Mouse (Mus musculus) monocyte, adult 5-6 weeks (primary cell): ENCODE measurements around the gene Pgap3. TPM values are rescaled to one million over a fixed set of nuclear protein-coding genes. Genes with fewer than 3 reads are reported as not detected.

Experiments
- ATAC-seq: fragments of 153-309, 156-312 bp; replicated peaks from 2 replicates; pipeline ENCODE4 v1.8.0; 2017; ENCODE audit warnings: mild to moderate bottlenecking; ENCODE audit not compliant: low TSS enrichment, insufficient number of reproducible peaks, severe bottlenecking, poor library complexity, low FRiP score
- total RNA-seq: library from RNA; stranded (forward); fragments of 200-1000, 200-491, 200-594 nt; gene quantifications from 3 replicates; pipeline ENCODE4 v1.2.3, GENCODE M21; 2017

Gene Pgap3
- total RNA-seq, 1 experiment from 2014 or later, result 2.3 TPM

DNA sequence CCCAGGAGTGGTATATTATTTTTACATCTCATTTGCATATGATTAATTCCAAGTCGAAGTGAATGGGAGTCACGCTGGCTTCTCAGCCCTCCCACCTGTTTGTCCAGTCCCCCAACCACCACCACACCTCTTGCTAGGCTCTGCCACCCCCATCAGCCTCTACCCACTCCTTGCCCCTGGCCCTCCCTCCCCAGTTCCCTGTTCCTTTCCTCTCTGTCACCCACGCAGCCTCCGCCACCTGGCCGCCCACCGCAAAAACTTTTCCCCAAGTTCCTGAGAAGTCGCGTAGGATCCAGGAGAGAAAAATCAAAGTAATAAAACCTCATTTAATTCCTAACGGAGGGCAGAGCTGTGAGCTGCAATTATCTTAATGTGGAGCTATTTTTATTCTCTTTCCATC lies 54.1 kb downstream of the Pgap3 start:
- ATAC-seq, result no peak

DNA sequence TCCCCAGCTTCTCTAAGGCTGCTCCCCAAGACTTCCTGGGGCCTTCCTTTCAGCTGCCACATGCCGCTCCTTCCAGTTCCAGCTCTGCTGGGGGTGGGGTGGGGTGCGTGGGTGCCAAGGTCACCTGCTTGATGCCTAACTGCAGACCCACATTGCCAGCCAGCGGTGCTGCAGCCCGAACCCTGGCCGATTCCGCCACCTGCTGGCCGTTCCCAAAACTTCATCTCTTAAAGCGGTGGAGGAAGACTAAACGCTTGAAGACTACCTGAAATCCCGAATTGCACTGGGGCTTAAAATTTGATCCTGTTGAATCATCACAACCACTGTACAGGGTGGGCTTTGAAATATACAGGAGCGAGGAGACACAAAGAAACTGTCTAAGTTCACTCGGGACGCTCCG lies 55.0 kb downstream of the Pgap3 start:
- ATAC-seq, result no peak

DNA sequence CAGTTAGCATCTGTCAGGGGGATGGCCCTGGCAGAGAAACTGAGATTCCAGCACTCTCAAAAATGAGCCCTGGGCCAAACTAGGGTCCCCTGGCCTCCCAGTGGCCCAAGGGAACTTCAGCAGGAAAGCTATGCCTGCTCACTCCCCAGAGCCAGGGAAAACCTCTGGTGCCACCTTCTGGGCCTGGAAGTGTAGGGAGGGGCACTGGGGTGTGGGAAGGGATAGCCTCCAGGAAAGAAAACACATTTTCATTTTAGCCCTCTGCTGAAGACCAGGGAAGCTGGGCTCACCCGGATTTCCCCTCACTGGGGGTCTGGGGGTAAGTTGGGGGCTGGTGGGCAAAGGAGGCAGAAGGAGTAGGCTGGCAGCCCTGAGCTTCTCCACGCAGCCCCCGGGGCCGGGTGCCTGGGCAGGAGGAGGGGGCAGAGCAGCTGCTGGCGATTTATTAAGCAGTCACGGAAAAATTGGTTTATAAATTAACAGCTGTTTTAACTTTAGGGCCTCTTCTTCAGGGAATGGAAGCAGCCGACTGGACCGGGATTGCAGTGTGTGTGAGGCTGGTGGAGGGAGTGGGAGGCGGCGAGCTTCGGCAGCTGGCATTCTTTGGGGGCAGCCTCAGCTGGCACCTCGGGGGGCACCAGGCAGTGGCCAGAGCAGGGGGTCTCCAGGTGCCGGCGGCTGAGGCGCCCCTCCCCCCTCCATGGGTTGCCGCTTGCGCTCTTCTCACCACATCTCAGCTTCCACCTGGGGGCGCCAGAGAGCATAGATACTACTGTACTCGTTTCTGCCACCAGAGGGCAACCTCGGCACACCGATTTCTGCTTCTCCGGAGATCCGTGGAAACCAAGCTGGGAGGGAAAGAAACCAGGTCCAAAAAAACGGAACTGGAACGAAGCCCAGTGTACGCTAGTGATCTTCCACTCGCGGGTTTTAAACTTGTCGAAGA lies 58.0 kb downstream of the Pgap3 start:
- ATAC-seq, result peak; percentile 94

DNA sequence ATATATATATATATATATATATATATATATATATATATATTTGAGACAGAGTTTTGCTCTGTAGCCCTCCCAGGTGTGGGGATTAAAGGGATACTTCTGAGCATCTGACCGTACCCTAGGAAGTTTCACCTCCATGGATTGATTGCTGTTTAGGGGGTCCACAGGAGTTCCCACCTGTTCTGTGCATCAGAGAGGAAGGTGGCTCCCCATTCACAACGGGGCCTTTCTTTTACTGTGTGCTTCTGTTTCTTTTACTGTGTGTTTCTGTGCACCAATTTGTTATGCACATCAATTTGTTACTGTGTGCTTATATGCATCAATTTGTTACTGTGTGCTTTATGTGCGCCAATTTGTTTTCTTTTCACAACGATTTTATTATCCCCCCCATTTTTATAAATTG lies 59.1 kb downstream of the Pgap3 start:
- no peak for ATAC-seq

DNA sequence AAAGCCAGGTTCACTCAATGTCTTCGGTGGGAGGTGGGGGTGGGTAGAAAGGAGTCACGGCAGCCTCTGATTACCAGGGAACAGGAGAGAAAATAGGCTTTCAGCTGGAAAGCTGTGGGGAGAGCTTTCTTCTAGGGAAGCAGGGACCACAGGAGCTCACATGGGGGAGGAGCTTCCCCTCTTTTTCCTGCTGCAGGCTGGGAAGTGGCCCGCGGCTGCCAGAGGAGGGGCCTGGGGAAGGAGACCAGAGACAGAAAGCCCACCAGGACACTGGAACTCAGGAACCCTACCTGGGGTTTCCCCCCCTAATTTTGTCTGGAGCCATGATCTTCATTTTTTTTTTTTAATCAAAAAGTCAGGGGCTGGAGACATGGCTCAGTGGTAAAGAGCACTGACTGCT lies 59.7 kb downstream of the Pgap3 start:
- no peak for ATAC-seq

DNA sequence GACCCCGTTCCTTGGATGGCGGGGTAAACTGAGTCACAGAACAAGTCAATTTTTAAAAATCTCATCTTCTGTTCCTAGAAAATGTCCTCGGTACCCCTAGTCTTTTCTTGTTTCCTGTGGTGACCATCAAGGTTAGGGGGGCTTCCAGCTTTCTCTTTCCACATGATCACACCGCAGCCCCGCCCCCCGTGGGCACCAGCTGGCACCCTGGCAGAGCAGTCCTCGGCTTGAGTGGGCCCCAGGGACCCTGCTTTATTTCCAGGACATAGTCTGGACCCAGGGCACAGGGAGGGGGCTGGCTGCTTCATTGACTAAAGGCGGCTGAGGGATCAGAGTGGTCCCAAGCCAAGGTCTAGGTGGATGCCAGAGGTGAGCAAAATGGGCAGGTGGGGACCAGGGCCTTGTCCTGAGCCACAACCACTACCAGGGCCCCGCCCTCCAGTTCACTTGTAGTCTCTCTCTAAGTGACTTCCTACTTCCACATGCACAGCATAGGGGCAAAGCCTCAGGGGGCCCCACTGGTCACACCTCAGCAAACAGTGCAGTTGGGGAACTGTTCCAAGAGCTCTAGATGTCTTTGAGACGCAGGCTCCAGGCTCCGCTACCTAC lies 60.5 kb downstream of the Pgap3 start:
- ATAC-seq, result no peak

DNA sequence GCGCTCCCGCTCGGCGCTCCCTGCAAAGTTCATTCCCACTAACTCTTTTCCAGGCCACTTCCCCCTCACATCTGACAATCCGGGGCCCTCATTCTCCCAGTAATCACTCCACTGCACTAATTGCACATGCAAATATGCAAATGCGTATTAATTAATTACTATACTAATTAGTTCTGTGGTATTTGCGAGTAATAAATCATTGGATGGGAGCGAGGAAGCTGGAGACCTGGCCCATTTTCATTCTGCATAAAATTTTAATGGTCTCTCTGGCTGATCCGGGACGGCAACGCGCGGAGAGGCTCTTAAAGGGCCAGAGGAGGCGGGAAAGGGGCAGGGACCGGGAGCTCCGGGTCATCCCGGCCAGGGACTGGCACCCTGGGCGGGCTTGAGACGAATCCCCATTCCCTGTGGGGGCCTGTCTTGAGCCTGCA lies 61.2 kb downstream of the Pgap3 start:
- ATAC-seq, result no peak

Other genes with a start within 250 kb of the Pgap3 start
- 23.7 to 46.9 TPM (median 25.9 TPM) in 3 replicates for gene Med1, start 207.2 kb downstream of the Pgap3 start, total RNA-seq
- 54.4 to 102 TPM (median 56.3 TPM) in 3 replicates for gene Cdk12, start 197.4 kb downstream of the Pgap3 start, total RNA-seq
- not detected in 3 replicates for gene Neurod2, start 70.8 kb downstream of the Pgap3 start, total RNA-seq
- not detected in 3 replicates for gene Ppp1r1b, start 52.1 kb downstream of the Pgap3 start, total RNA-seq
- 29.2 to 57.7 TPM (median 50.9 TPM) in 3 replicates for gene Stard3, start 42.1 kb downstream of the Pgap3 start, total RNA-seq
- gene Tcap, start 16.7 kb downstream of the Pgap3 start, total RNA-seq, result 1.6 TPM in 1 of 3 replicates, not detected in the others
- gene Pnmt, start 14.0 kb downstream of the Pgap3 start, total RNA-seq, result not detected in 3 replicates
- gene Erbb2, start 12.0 kb upstream of the Pgap3 start, total RNA-seq, result 0.57 TPM in 1 of 3 replicates, not detected in the others
- 37.7 to 75.9 TPM (median 57.5 TPM) in 3 replicates for gene Mien1, start 38.5 kb upstream of the Pgap3 start, total RNA-seq
- 0.76 TPM in 1 of 3 replicates, not detected in the others for gene Grb7, start 45.9 kb upstream of the Pgap3 start, total RNA-seq
- gene Ikzf3, start 145.5 kb upstream of the Pgap3 start, total RNA-seq, result 82.2 to 248 TPM (median 102 TPM) in 3 replicates
- gene Zpbp2, start 150.6 kb upstream of the Pgap3 start, total RNA-seq, result 1.0 to 3.5 TPM (median 2.2 TPM) in 3 replicates
- gene Ormdl3, start 186.9 kb upstream of the Pgap3 start, total RNA-seq, result 10.6 to 34.4 TPM (median 16.6 TPM) in 3 replicates
- gene Lrrc3c, start 197.8 kb upstream of the Pgap3 start, total RNA-seq, result not detected in 3 replicates
- gene Gm12355, start 225.2 kb upstream of the Pgap3 start, total RNA-seq, result 0.43 to 1.6 TPM in 2 of 3 replicates, not detected in the other
- not detected in 3 replicates for gene Gsdma3, start 225.9 kb upstream of the Pgap3 start, total RNA-seq
- gene Gsdma2, start 246.3 kb upstream of the Pgap3 start, total RNA-seq, result not detected in 3 replicates